In the genomic region with DNA sequence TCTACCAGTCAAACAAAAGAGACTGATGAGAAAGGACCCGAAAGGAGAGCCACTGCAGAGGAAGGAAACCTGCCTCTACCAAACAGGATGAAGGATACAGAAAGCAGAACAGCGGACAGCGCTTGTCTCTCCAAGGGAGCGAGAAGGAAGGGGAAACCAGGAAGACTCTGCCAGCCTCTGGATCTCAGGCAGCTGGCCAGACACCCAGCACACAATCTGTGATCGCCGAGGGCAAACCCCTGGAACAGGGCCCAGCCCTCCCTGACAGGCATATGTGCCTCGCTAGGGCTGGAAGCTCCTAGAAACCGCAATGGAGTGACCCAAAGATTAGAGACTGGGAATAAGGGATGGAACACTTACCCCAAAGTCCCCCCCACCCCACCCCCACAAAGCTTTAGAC, we compare ENCODE assay signal across 9 mouse cellular contexts. TPM values are rescaled to one million over a fixed set of nuclear protein-coding genes. Genes with fewer than 3 reads are reported as not detected.
DNase-seq lines count a peak whose midpoint lies in the region; ATAC-seq lines count a peak whose summit lies in the region.
"Had no signal": no experiment of that assay in that cellular context is flagged by ENCODE, and none has a peak within 500 bp of the region (broad histone marks: within the 10 kb centered on the region; RNA-seq: fewer than 3 reads in every experiment).

No protein-coding gene starts in this region.

- no peaks in the 10 kb centered on the region for H3K9me3 ChIP-seq in hindbrain, embryonic 10.5 days
- H3K9me3 ChIP-seq in hindbrain, embryonic 11.5 days (ENCODE audit: control insufficient read depth, low read length): no peaks in the 10 kb centered on the region
- no peaks in the 10 kb centered on the region for H3K9me3 ChIP-seq in heart, embryonic 12.5 days (replicated peaks)

- peak overlapping the region; percentile 71 for H3K27ac ChIP-seq in hindbrain, embryonic 10.5 days
- H3K27ac ChIP-seq in hindbrain, embryonic 11.5 days (ENCODE audit: low read depth, low read length): no peak overlapping the region
- peak overlapping the region; percentile 71 for H3K27ac ChIP-seq in heart, embryonic 12.5 days (ENCODE audit: poor library complexity, severe bottlenecking)

- no peak overlapping the region for H3K4me3 ChIP-seq in hindbrain, embryonic 10.5 days
- H3K4me3 ChIP-seq in hindbrain, embryonic 11.5 days (ENCODE audit: low read depth, low read length): no peak overlapping the region
- no peak overlapping the region for H3K4me3 ChIP-seq in heart, embryonic 12.5 days
- H3K4me3 ChIP-seq: erythroblast, embryonic 14.5 days had no signal

- no peaks in the 10 kb centered on the region for H3K27me3 ChIP-seq in hindbrain, embryonic 10.5 days (ENCODE audit: insufficient read depth, poor library complexity, severe bottlenecking)
- no peaks in the 10 kb centered on the region for H3K27me3 ChIP-seq in hindbrain, embryonic 11.5 days (ENCODE audit: control insufficient read depth, insufficient read depth, low read length)
- no peaks in the 10 kb centered on the region for H3K27me3 ChIP-seq in heart, embryonic 12.5 days (replicated peaks)

- no peak overlapping the region for H3K9ac ChIP-seq in hindbrain, embryonic 11.5 days (ENCODE audit: low read depth, low read length)
- no peak overlapping the region for H3K9ac ChIP-seq in heart, embryonic 12.5 days

- peaks cover 46% of the 10 kb centered on the region for H3K36me3 ChIP-seq in hindbrain, embryonic 10.5 days
- H3K36me3 ChIP-seq in hindbrain, embryonic 11.5 days (ENCODE audit: control insufficient read depth, insufficient read depth, low read length): no peaks in the 10 kb centered on the region
- H3K36me3 ChIP-seq in heart, embryonic 12.5 days: peaks cover 13% of the 10 kb centered on the region

- ATAC-seq in hindbrain, embryonic 11.5 days (ENCODE audit: low FRiP score): no peak
- ATAC-seq in heart, embryonic 12.5 days (ENCODE audit: insufficient number of reproducible peaks, low FRiP score): no peak
- no peak for ATAC-seq in erythroblast, adult 5-6 weeks (replicated peaks; ENCODE audit: low FRiP score, poor library complexity, severe bottlenecking)

- H3K4me2 ChIP-seq in hindbrain, embryonic 11.5 days (replicated peaks; ENCODE audit: low read depth, low read length): no peak overlapping the region
- H3K4me2 ChIP-seq in heart, embryonic 12.5 days: no peak overlapping the region

- peaks cover 64% of the 10 kb centered on the region for H3K4me1 ChIP-seq in hindbrain, embryonic 10.5 days (replicated peaks)
- H3K4me1 ChIP-seq in hindbrain, embryonic 11.5 days (replicated peaks; ENCODE audit: control insufficient read depth, insufficient read depth, low read length): peaks cover 19% of the 10 kb centered on the region
- peaks cover 72% of the 10 kb centered on the region for H3K4me1 ChIP-seq in heart, embryonic 12.5 days (replicated peaks)

- DNase-seq in hindbrain, embryonic 10.5 days (ENCODE audit: low spot score): no peak
- no peak for DNase-seq in hindbrain, embryonic 11.5 days (ENCODE audit: low spot score)
- DNase-seq in brain, adult 2 months (ENCODE audit: low read depth, low spot score): peak; percentile 51
- peak; percentile 67 to 75 for DNase-seq in lung, adult 18-20 months
- DNase-seq in spleen, postnatal 10 days (ENCODE audit: low spot score in 2 of 2): no peak
- DNase-seq in layer of hippocampus, adult 11-12 months (ENCODE audit: low spot score): no peak

- 78% methylated on average over 8 of the region's 8 CpGs for WGBS in hindbrain, embryonic 10.5 days
- 79% methylated on average over 8 of the region's 8 CpGs for WGBS in hindbrain, embryonic 11.5 days
- 51% methylated on average over 8 of the region's 8 CpGs for WGBS in heart, embryonic 12.5 days

RNA-seq across cellular contexts. Expression of gene Bmf, which starts 12.9 kb away (rescaled TPM):
- 4.8 and 4.9 TPM in 2 replicates for polyA plus RNA-seq in hindbrain, embryonic 10.5 days (2016; fragmentation: Nextera tagmentation; extraction: Ambion mirVana)
- 2.5 and 4.9 TPM in 2 replicates for polyA plus RNA-seq in hindbrain, embryonic 11.5 days (2014; fragmentation: Nextera tagmentation; extraction: Ambion mirVana)
- 2.0 and 2.7 TPM in 2 replicates for polyA plus RNA-seq in heart, embryonic 12.5 days (2016; fragmentation: Nextera tagmentation; extraction: Ambion mirVana)
- total RNA-seq in erythroblast, adult 5-6 weeks (2015; ENCODE audit: low replicate concordance): 2.1 and 12.7 TPM in 2 replicates
- total RNA-seq in erythroblast, adult 5-6 weeks (2017; ENCODE audit: low replicate concordance): 1.4 and 3.2 TPM in 2 replicates

RNA-seq across cellular contexts. Expression of gene Srp14, which starts 57.0 kb away (rescaled TPM):
- polyA plus RNA-seq in hindbrain, embryonic 10.5 days (2016; fragmentation: Nextera tagmentation; extraction: Ambion mirVana): 281 and 316 TPM in 2 replicates
- 304 and 306 TPM in 2 replicates for polyA plus RNA-seq in hindbrain, embryonic 11.5 days (2014; fragmentation: Nextera tagmentation; extraction: Ambion mirVana)
- polyA plus RNA-seq in heart, embryonic 12.5 days (2016; fragmentation: Nextera tagmentation; extraction: Ambion mirVana): 191 and 198 TPM in 2 replicates
- total RNA-seq in erythroblast, adult 5-6 weeks (2015; ENCODE audit: low replicate concordance): 39.8 and 109 TPM in 2 replicates
- 61.2 and 71.2 TPM in 2 replicates for total RNA-seq in erythroblast, adult 5-6 weeks (2017; ENCODE audit: low replicate concordance)

Comparison
In these comparisons a context has a peak if more than half of its experiments do, and no peak if none do; other contexts are left out.
1. DNase-seq: peak in brain, adult 2 months (single experiment) and lung, adult 18-20 months (2 of 2); none in hindbrain, embryonic 10.5 days (single experiment), hindbrain, embryonic 11.5 days (single experiment), spleen, postnatal 10 days (0 of 2) and layer of hippocampus, adult 11-12 months (single experiment).